Mouse (Mus musculus): ENCODE data around the gene Kdm2a.
"Not testable (repeated sequence)": the region's sequence is repeated elsewhere in the genome, so short reads cannot be mapped to it uniquely, and the experiment has no call there.

The Kdm2a gene

GRCm38 (mm10) chr19:4409062-4409461 lies 11.0 kb upstream of the Kdm2a start:
- no peak for DNase-seq

- no peak for DNase-seq
These were observed 6.8 kb upstream of the Kdm2a start for GRCm38 (mm10) chr19:4404840-4405239.

GRCm38 (mm10) chr19:4398959-4399358 lies 874 bp upstream of the Kdm2a start:
- DNase-seq: peak; percentile 38

GRCm38 (mm10) chr19:4398630-4398948 lies 504 bp upstream of the Kdm2a start:
- peak; percentile 55 for DNase-seq

GRCm38 (mm10) chr19:4396998-4397797 lies 887 bp downstream of the Kdm2a start:
- DNase-seq: peak; percentile 96

GRCm38 (mm10) chr19:4396081-4396997 lies 1.7 kb downstream of the Kdm2a start:
- peak; percentile 62 for DNase-seq

GRCm38 (mm10) chr19:4387276-4387675 lies 10.8 kb downstream of the Kdm2a start:
- DNase-seq: no peak

GRCm38 (mm10) chr19:4385026-4385425 lies 13.1 kb downstream of the Kdm2a start:
- DNase-seq: no peak

- DNase-seq: no peak
These were observed 13.8 kb downstream of the Kdm2a start for GRCm38 (mm10) chr19:4384322-4384721.

GRCm38 (mm10) chr19:4383306-4383705 lies 14.8 kb downstream of the Kdm2a start:
- DNase-seq: no peak

GRCm38 (mm10) chr19:4382303-4382702 lies 15.8 kb downstream of the Kdm2a start:
- DNase-seq: not testable (repeated sequence)

- DNase-seq: no peak
These were observed 27.4 kb downstream of the Kdm2a start for GRCm38 (mm10) chr19:4370656-4371055.

- DNase-seq: no peak
These were observed 27.8 kb downstream of the Kdm2a start for GRCm38 (mm10) chr19:4370254-4370653.

GRCm38 (mm10) chr19:4349455-4349854 lies 48.6 kb downstream of the Kdm2a start:
- no peak for DNase-seq

- no peak for DNase-seq
These were observed 51.6 kb downstream of the Kdm2a start for GRCm38 (mm10) chr19:4346479-4346878.

GRCm38 (mm10) chr19:4338162-4338561 lies 59.9 kb downstream of the Kdm2a start:
- DNase-seq: peak; percentile 77

GRCm38 (mm10) chr19:4333791-4334190 lies 64.3 kb downstream of the Kdm2a start:
- peak; percentile 95 for DNase-seq

GRCm38 (mm10) chr19:4333100-4333775 lies 64.8 kb downstream of the Kdm2a start:
- no peak for DNase-seq

GRCm38 (mm10) chr19:4332653-4333052 lies 65.4 kb downstream of the Kdm2a start:
- DNase-seq: no peak

- no peak for DNase-seq
These were observed 66.8 kb downstream of the Kdm2a start for GRCm38 (mm10) chr19:4331273-4331672.

GRCm38 (mm10) chr19:4330603-4331002 lies 67.5 kb downstream of the Kdm2a start:
- no peak for DNase-seq

- no peak for DNase-seq
These were observed 69.3 kb downstream of the Kdm2a start for GRCm38 (mm10) chr19:4328737-4329304.

GRCm38 (mm10) chr19:4326881-4327280 lies 71.2 kb downstream of the Kdm2a start:
- no peak for DNase-seq

All from cerebellum, adult 9-10 months (tissue).